Mouse (Mus musculus) layer of hippocampus, postnatal 14 days (tissue): ENCODE measurements around the gene Gm38431. TPM values are rescaled to one million over a fixed set of nuclear protein-coding genes. Genes with fewer than 3 reads are reported as not detected.

Experiments used
- DNase-seq, 2 experiments: peaks; one replicate each; pipeline ENCODE4 v3.0.0; 2021 to 2022; ENCODE audit warnings: low spot score in 2 of 2, mixed read lengths in 1 of 2
- microRNA-seq, 2 experiments: library from miRNA; unstranded; fragments of <30 nt; microRNA quantifications; one replicate each; pipeline ENCODE4 v1.2.0; 2021
- total RNA-seq, 2 experiments: library from RNA; stranded (reverse); gene quantifications; 2 replicates each; pipeline ENCODE4 v1.2.3; 2021

Gm38431 gene
- total RNA-seq, 2 experiments from 2014 or later, result 1.8 to 2.0 TPM

DNA sequence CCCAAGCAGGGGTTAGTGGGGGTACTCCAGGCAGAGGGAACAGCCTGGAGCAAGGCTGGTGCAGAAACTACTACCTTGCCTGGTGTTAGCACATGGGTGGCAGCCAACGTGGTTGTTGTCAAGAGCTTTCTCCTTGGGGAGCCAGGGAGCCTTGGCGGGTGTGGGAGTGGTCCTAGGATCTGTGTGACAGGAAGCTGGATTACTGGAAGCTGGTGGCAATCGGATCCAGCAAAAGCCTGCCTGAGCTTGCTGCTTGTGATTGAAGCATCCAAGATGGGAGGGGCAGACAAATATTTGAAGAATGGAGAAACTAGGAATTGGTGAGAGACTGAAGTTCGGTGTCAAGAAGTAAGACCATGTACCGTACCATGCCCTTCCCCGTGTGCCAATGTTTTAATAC is 69.5 kb downstream of the Gm38431 start:
- no peak for DNase-seq

DNA sequence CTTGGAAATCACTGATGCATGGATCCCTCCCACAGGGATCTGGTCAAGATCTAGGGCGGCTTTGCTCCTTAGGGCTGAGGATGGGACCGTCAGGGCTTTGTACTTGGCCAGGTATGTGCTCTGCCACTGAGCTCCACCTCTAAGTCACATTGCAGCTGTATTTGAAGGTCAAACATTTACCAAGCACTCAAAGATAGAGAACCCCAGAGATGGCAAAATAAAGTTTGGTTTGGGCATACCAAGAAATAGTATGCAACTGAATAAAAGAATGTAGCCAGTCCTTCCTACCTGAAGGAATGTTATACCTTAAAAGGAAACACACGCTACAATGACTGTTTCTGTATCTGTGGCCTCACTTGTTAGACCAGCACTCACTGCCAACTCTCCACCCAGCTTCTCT is 70.4 kb downstream of the Gm38431 start:
- DNase-seq, result no peak

DNA sequence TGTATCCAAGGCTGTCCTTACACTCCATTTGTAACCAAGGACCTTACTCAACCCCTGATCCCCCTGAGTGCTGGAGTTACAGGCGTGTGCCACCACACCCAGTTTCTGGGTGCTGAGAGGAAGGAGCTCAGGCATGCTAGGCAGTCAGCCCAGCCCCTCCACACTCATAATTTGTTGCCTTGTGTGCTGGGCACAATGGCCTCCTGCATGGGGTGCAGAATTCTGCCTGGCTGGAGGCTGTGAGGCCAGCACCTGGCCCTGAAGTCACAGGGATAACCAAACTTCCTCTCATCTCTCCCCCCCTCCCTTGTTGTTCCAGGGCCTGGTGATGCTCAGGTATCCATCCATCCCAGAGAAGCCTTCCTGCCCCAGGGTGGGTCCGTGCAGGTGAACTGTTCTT is 73.2 kb downstream of the Gm38431 start:
- DNase-seq, result no peak

Small RNA genes lying within 50 kb of the gene (microRNA-seq; reads per million reads assigned to microRNA genes)
- gene Mir1900 (0 to 1.1 reads per million in 2 experiments), gene Mir7082 (0.85 to 1.8 reads per million in 2 experiments)

Other genes with a start within 250 kb of the Gm38431 start
- 10 to 100 TPM; 55.6 to 56.1 TPM for gene A230050P20Rik, start 223.4 kb downstream of the Gm38431 start, total RNA-seq
- 10 to 100 TPM in 1 of 2 experiments, 1 to 10 TPM in 1; 7.3 to 10.7 TPM for gene Angptl6, start 212.3 kb downstream of the Gm38431 start, total RNA-seq
- gene Ppan, start 203.8 kb downstream of the Gm38431 start, total RNA-seq, result 10 to 100 TPM; 21.3 to 25.6 TPM
- gene Eif3g, start 193.4 kb downstream of the Gm38431 start, total RNA-seq, result 100 to 1,000 TPM; 114 to 123 TPM
- gene Dnmt1, start 132.1 kb downstream of the Gm38431 start, total RNA-seq, result 10 to 100 TPM; 35.5 to 37.1 TPM
- 1 to 10 TPM; 2.1 to 3.5 TPM for gene S1pr2, start 115.2 kb downstream of the Gm38431 start, total RNA-seq
- gene Mrpl4, start 89.3 kb downstream of the Gm38431 start, total RNA-seq, result 10 to 100 TPM; 60.4 to 62.8 TPM
- 1 to 10 TPM; 2.9 to 3.2 TPM for gene Icam1, start 76.0 kb downstream of the Gm38431 start, total RNA-seq
- under 1 TPM; 0.41 to 0.44 TPM for gene Icam4, start 62.6 kb downstream of the Gm38431 start, total RNA-seq
- gene Icam5, start 59.9 kb downstream of the Gm38431 start, total RNA-seq, result 100 to 1,000 TPM; 337 to 341 TPM
- 1 to 10 TPM in 1 of 2 experiments, not detected in 1; 2.0 TPM for gene Zglp1, start 24.9 kb downstream of the Gm38431 start, total RNA-seq
- gene Gm49373, start 18.9 kb downstream of the Gm38431 start, total RNA-seq, result 1 to 10 TPM in 1 of 2 experiments, under 1 TPM in 1; 0.55 to 1.6 TPM
- 10 to 100 TPM; 53.6 to 58.8 TPM for gene Fdx1l, start 18.4 kb downstream of the Gm38431 start, total RNA-seq
- gene Raver1, start within 50 bp of the Gm38431 start, total RNA-seq, result 10 to 100 TPM; 34.0 to 37.4 TPM
- 10 to 100 TPM; 14.2 to 14.3 TPM for gene Tyk2, start 39.2 kb upstream of the Gm38431 start, total RNA-seq
- 100 to 1,000 TPM; 129 to 136 TPM for gene Cdc37, start 58.0 kb upstream of the Gm38431 start, total RNA-seq
- 10 to 100 TPM; 63.8 to 69.9 TPM for gene Pde4a, start 73.7 kb upstream of the Gm38431 start, total RNA-seq
- gene Keap1, start 147.4 kb upstream of the Gm38431 start, total RNA-seq, result 10 to 100 TPM; 52.5 to 55.7 TPM
- 1 to 10 TPM; 8.8 to 9.7 TPM for gene S1pr5, start 156.4 kb upstream of the Gm38431 start, total RNA-seq
- 10 to 100 TPM; 33.5 to 39.3 TPM for gene Atg4d, start 173.3 kb upstream of the Gm38431 start, total RNA-seq
- gene Kri1, start 196.0 kb upstream of the Gm38431 start, total RNA-seq, result 10 to 100 TPM; 32.1 to 33.4 TPM
- gene Cdkn2d, start 199.4 kb upstream of the Gm38431 start, total RNA-seq, result 10 to 100 TPM; 58.9 to 62.0 TPM
- under 1 TPM in 1 of 2 experiments, not detected in 1; 0.50 TPM for gene Ap1m2, start 220.3 kb upstream of the Gm38431 start, total RNA-seq
- 10 to 100 TPM; 53.4 to 61.0 TPM for gene Slc44a2, start 228.7 kb upstream of the Gm38431 start, total RNA-seq